ENCODE assay signal across 13 mouse cellular contexts in genomic region chr2:167139801-167140269, GRCm38 (mm10). TPM values are rescaled to one million over a fixed set of nuclear protein-coding genes. Genes with fewer than 3 reads are reported as not detected.
DNase-seq lines count a peak whose midpoint lies in the region; ATAC-seq and TF ChIP-seq lines count a peak whose summit lies in the region.
"Had no signal": no experiment of that assay in that cellular context is flagged by ENCODE, and none has a peak within 500 bp of the region (broad histone marks: within the 10 kb centered on the region; RNA-seq: fewer than 3 reads in every experiment).

No protein-coding gene starts in this region.

- no peak overlapping the region for H3K4me3 ChIP-seq in heart, embryonic 14.5 days (ENCODE audit: control insufficient read depth in 1 of 2, insufficient read depth in 1 of 2, low read depth in 1 of 2, low read length in 2 of 2)
- no peak overlapping the region for H3K4me3 ChIP-seq in olfactory bulb, adult 2 months (ENCODE audit: insufficient read depth, low read depth, low read length)
- no peak overlapping the region for H3K4me3 ChIP-seq in stomach, postnatal 0 days (ENCODE audit: low read depth, low read length)
- H3K4me3 ChIP-seq in midbrain, embryonic 10.5 days = no peak overlapping the region
- H3K4me3 ChIP-seq: hindbrain, embryonic 12.5 days had no signal

- peaks cover 12% of the 10 kb centered on the region for H3K27me3 ChIP-seq in heart, embryonic 14.5 days (ENCODE audit: control insufficient read depth, insufficient read depth, low read length)
- no peaks in the 10 kb centered on the region for H3K27me3 ChIP-seq in stomach, postnatal 0 days (ENCODE audit: control insufficient read depth, insufficient read depth, low read length)
- H3K27me3 ChIP-seq in midbrain, embryonic 10.5 days (ENCODE audit: low read depth, poor library complexity, severe bottlenecking) = no peaks in the 10 kb centered on the region; the same call in 1 of the 2 replicates

- H3K9me3 ChIP-seq in heart, embryonic 14.5 days (ENCODE audit: control insufficient read depth, low read length) = no peaks in the 10 kb centered on the region
- no peaks in the 10 kb centered on the region for H3K9me3 ChIP-seq in stomach, postnatal 0 days (ENCODE audit: control insufficient read depth, low read length)
- H3K9me3 ChIP-seq in midbrain, embryonic 10.5 days (replicated peaks) = no peaks in the 10 kb centered on the region
- H3K9me3 ChIP-seq: hindbrain, embryonic 12.5 days had no signal

- no peak overlapping the region for H3K27ac ChIP-seq in heart, embryonic 14.5 days (replicated peaks in 1 of 2; ENCODE audit: control insufficient read depth in 1 of 2, insufficient read depth in 1 of 2, low read depth in 2 of 2, low read length in 2 of 2)
- peak overlapping the region; percentile 94 for H3K27ac ChIP-seq in olfactory bulb, adult 2 months (ENCODE audit: insufficient read depth, low read depth, low read length)
- no peak overlapping the region for H3K27ac ChIP-seq in stomach, postnatal 0 days (replicated peaks)
- H3K27ac ChIP-seq in midbrain, embryonic 10.5 days (replicated peaks) = no peak overlapping the region
- H3K27ac ChIP-seq: hindbrain, embryonic 12.5 days had no signal

- 0 out of 2 replicates have a peak overlapping the region, but pooled peaks have one; percentile 21 for H3K9ac ChIP-seq in heart, embryonic 14.5 days (ENCODE audit: low read length)
- H3K9ac ChIP-seq in stomach, postnatal 0 days (ENCODE audit: low read length) = no peak overlapping the region
- H3K9ac ChIP-seq: hindbrain, embryonic 12.5 days had no signal

- no peak for TF ChIP-seq CTCF in olfactory bulb, adult 2 months (IDR thresholded peaks at IDR 0.05; ENCODE audit: insufficient read depth, low read depth, low read length)
- TF ChIP-seq CTCF in stomach, postnatal 0 days (IDR thresholded peaks at IDR 0.05; ENCODE audit: low read depth) = no peak

- H3K36me3 ChIP-seq in heart, embryonic 14.5 days (ENCODE audit: control insufficient read depth, insufficient read depth, low read length) = no peaks in the 10 kb centered on the region
- H3K36me3 ChIP-seq in stomach, postnatal 0 days (ENCODE audit: control insufficient read depth, insufficient read depth, low read length) = no peaks in the 10 kb centered on the region
- H3K36me3 ChIP-seq in midbrain, embryonic 10.5 days = no peaks in the 10 kb centered on the region
- H3K36me3 ChIP-seq: hindbrain, embryonic 12.5 days had no signal

- DNase-seq in heart, postnatal 4 days = no peak
- DNase-seq in B cell, adult 2 months = peak; percentile 47
- no peak for DNase-seq in stomach, postnatal 0 days (ENCODE audit: low spot score)
- DNase-seq in Muller cell, postnatal 12 days (ENCODE audit: inconsistent ontology term) = no peak
- DNase-seq in midbrain, embryonic 10.5 days (ENCODE audit: low spot score) = no peak
- DNase-seq: kidney, postnatal 25 days; lung, postnatal 36 days had no signal

- ATAC-seq in heart, embryonic 14.5 days (ENCODE audit: insufficient number of reproducible peaks, insufficient read depth, low FRiP score, low read depth) = no peak
- 0 out of 2 replicates have a peak, but pooled peaks have one; percentile 3 for ATAC-seq in common myeloid progenitor, adult 5-6 weeks (replicated peaks; ENCODE audit: low read depth, poor library complexity, severe bottlenecking)
- no peak for ATAC-seq in stomach, postnatal 0 days (ENCODE audit: low FRiP score, low TSS enrichment)

- peaks cover 0 to 5% of the 10 kb centered on the region in 2 experiments; a peak in 1 of 4 replicates for H3K4me1 ChIP-seq in heart, embryonic 14.5 days (ENCODE audit: control insufficient read depth in 2 of 2, insufficient read depth in 2 of 2, low read length in 2 of 2)
- peaks cover 67% of the 10 kb centered on the region for H3K4me1 ChIP-seq in olfactory bulb, adult 2 months (ENCODE audit: control insufficient read depth, insufficient read depth, low read length)
- H3K4me1 ChIP-seq in stomach, postnatal 0 days (replicated peaks; ENCODE audit: control insufficient read depth, insufficient read depth) = no peaks in the 10 kb centered on the region
- H3K4me1 ChIP-seq in midbrain, embryonic 10.5 days = peaks cover 20% of the 10 kb centered on the region

- no peak for TF ChIP-seq EP300 in stomach, postnatal 0 days (optimal IDR thresholded peaks at IDR 0.05)

- TF ChIP-seq POLR2A in olfactory bulb, adult 2 months (IDR thresholded peaks at IDR 0.05; ENCODE audit: insufficient read depth, low read depth, low read length) = no peak

- WGBS in heart, embryonic 14.5 days = 38% methylated on average over 13 of the region's 13 CpGs
- 25% methylated on average over 13 of the region's 13 CpGs for whole genome bisulfite sequencing in olfactory bulb, adult 2 months
- 48% methylated on average over 13 of the region's 13 CpGs for WGBS in stomach, postnatal 0 days
- 72% methylated on average over 13 of the region's 13 CpGs for WGBS in midbrain, embryonic 10.5 days

- no peak overlapping the region for H3K4me2 ChIP-seq in heart, embryonic 14.5 days (ENCODE audit: low read length)
- H3K4me2 ChIP-seq in stomach, postnatal 0 days (replicated peaks; ENCODE audit: low read depth) = no peak overlapping the region
- H3K4me2 ChIP-seq: hindbrain, embryonic 12.5 days; liver, embryonic 11.5 days had no signal

RNA-seq across cellular contexts. Expression of gene Kcnb1, which starts 50.1 kb away (rescaled TPM):
- polyA plus RNA-seq in heart, embryonic 14.5 days (2014; fragmentation: Nextera tagmentation; extraction: Ambion mirVana) = 0.35 and 0.85 TPM in 2 replicates
- 10 to 100 TPM; 22.5 to 26.9 TPM for total RNA-seq in heart, postnatal 4 days (2021)
- total RNA-seq in common myeloid progenitor, adult 5-6 weeks (2017) = 0.23 and 3.3 TPM in 2 replicates
- polyA plus RNA-seq in olfactory bulb, adult 2 months (2012; ENCODE audit: insufficient read depth, insufficient read length, low replicate concordance, missing spikeins) = 145 TPM in 1 of 2 replicates, not detected in the other
- polyA plus RNA-seq in stomach, postnatal 0 days (2015; fragmentation: Nextera tagmentation; extraction: Ambion mirVana) = 1.6 and 1.9 TPM in 2 replicates
- polyA plus RNA-seq in midbrain, embryonic 10.5 days (2016; fragmentation: Nextera tagmentation; extraction: Ambion mirVana) = 0.49 and 1.0 TPM in 2 replicates
- polyA plus RNA-seq: C2C12 had no signal

Comparison
In these comparisons a context has a peak if more than half of its experiments do, and no peak if none do; other contexts are left out.
1. DNase-seq: peak in B cell, adult 2 months (2 of 2); none in heart, postnatal 4 days (single experiment), stomach, postnatal 0 days (single experiment), Muller cell, postnatal 12 days (single experiment) and midbrain, embryonic 10.5 days (single experiment).
2. RNA of gene Kcnb1, which starts 50.1 kb away (polyA plus RNA-seq): 145 TPM in olfactory bulb, adult 2 months; 1.6 to 1.9 TPM in stomach, postnatal 0 days, 0.35 to 0.85 TPM in heart, embryonic 14.5 days and 0.49 to 1.0 TPM in midbrain, embryonic 10.5 days; every median in the first group is over 10 times any median in the second.